Mouse (Mus musculus) lung, postnatal 0 days (tissue): ENCODE results near the gene Cdk5rap2. TPM values are rescaled to one million over a fixed set of nuclear protein-coding genes. Genes with fewer than 3 reads are reported as not detected.

ENCODE experiments used
- ATAC-seq: fragments of 200-750 bp; cut with Nextera tagmentation; 2 replicates; pipeline ENCODE4 v1.8.0; 2017; ENCODE audit warnings: moderate library complexity
- DNase-seq: peaks from one replicate; pipeline ENCODE4 v3.0.0-alpha.2; 2016; ENCODE audit warnings: low spot score
- H3K27ac ChIP-seq: fragments of 300-500 bp; sonication (generic); 2 replicates; pipeline ENCODE4 v1.5.1; 2014; ENCODE audit warnings: antibody characterized with exemption, mild to moderate bottlenecking, low read length, mixed read lengths
- H3K27me3 ChIP-seq: fragments of 300-500 bp; sonication (generic); replicated peaks from 2 replicates; pipeline ENCODE4 v1.6.1; 2014; ENCODE audit warnings: low read length, mixed read lengths; ENCODE audit not compliant: insufficient read depth
- H3K36me3 ChIP-seq: fragments of 300-500 bp; sonication (generic); 2 replicates; pipeline ENCODE4 v1.6.1; 2014; ENCODE audit warnings: low read length, mixed read lengths; ENCODE audit not compliant: insufficient read depth
- H3K4me1 ChIP-seq: fragments of 300-500 bp; sonication (generic); 2 replicates; pipeline ENCODE4 v1.6.1; 2014; ENCODE audit warnings: antibody characterized with exemption, low read depth, low read length, mixed read lengths; ENCODE audit not compliant: insufficient read depth
- H3K4me2 ChIP-seq: fragments of 300-500 bp; sonication (generic); replicated peaks from 2 replicates; pipeline ENCODE4 v1.6.1; 2014; ENCODE audit warnings: low read depth, mild to moderate bottlenecking, low read length, moderate library complexity, mixed read lengths
- H3K4me3 ChIP-seq: fragments of 300-500 bp; sonication (generic); 2 replicates; pipeline ENCODE4 v1.5.1; 2014; ENCODE audit warnings: low read depth, low read length
- H3K9ac ChIP-seq: fragments of 300-500 bp; sonication (generic); replicated peaks from 2 replicates; pipeline ENCODE4 v1.6.1; 2014; ENCODE audit warnings: low read depth, mild to moderate bottlenecking
- H3K9me3 ChIP-seq: fragments of 300-500 bp; sonication (generic); 2 replicates; pipeline ENCODE4 v1.6.1; 2016; ENCODE audit warnings: low read length, mixed read lengths
- CTCF ChIP-seq: IDR thresholded peaks from 2 replicates; pipeline ENCODE4 v1.5.1; 2016; ENCODE audit warnings: antibody characterized with exemption, mild to moderate bottlenecking
- EP300 ChIP-seq: IDR thresholded peaks from 2 replicates; pipeline ENCODE4 v1.6.1; 2016; ENCODE audit warnings: antibody characterized with exemption, mild to moderate bottlenecking, control low read depth
- WGBS: fragments of 180-500 bp; shearing (Covaris S2); extraction: QIAGEN DNeasy Blood & Tissue Kit; methylation state at CpG from one replicate; pipeline ENCODE4 v1.1.7; 2014; 5-methylcytosine and 5-hydroxymethylcytosine counted together
- polyA plus RNA-seq: library from polyadenylated mRNA; unstranded; fragments of >200 nt; fragmentation: Nextera tagmentation; extraction: Ambion mirVana; gene quantifications from 2 replicates; pipeline ENCODE4 v1.2.1, GENCODE M21; 2015

Cdk5rap2 gene
- polyA plus RNA-seq, 1 experiment from 2014 or later: 3.8 TPM

DNA sequence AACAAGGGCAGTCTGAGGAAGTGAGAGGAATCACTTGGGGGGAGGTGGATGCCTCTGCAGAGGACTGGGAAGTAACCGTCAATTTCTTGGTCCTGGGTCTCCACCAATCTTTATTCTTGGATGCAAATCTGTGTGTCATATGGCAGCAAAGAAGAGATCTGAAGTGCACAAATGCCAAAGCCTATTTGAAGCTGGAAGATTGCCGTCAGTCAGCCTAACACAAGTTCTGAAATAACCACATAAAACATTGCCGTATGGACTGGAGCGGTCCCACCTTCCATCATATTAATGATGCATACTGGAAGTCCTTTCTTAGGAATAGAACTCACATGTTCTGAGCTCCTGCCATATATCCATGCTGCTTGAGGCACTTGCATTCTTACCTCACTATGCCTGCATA, 131.4 kb downstream of the Cdk5rap2 start:
- Histone ChIP-seq H3K9me3 (no peaks in the 10 kb centered on the region), H3K27ac (no peak overlapping the region), H3K4me3 (no peak overlapping the region), H3K9ac (no peak overlapping the region), H3K4me1 (no peaks in the 10 kb centered on the region), H3K36me3 (no peaks in the 10 kb centered on the region), H3K4me2 (no peak overlapping the region), H3K27me3 (no peaks in the 10 kb centered on the region)
- DNase-seq (no peak), ATAC-seq (no peak)
- WGBS: 98% methylated on average over 4 of the region's 4 CpGs
- TF ChIP-seq CTCF: no peak

DNA sequence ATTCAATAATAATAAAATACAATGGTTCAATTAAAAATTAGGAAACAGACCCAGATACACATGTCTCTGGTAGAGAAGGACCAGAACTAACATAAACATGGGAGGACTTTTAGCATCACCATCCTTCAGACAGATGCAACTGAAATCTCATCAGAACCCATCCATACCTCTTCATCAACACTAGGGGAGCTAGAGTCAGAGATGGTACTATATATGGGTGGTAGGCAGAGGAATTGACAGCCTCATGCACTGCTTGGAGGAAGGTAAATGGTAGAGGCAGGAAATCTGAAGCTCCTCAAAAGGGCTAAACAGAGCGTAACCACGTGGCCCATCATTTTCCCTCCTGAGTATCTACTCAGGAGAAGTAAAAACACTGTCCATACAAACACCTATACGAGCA, 132.2 kb downstream of the Cdk5rap2 start:
- H3K36me3 ChIP-seq: no peaks in the 10 kb centered on the region
- H3K27me3 ChIP-seq: no peaks in the 10 kb centered on the region
- H3K4me3 ChIP-seq: no peak overlapping the region
- no peak overlapping the region for H3K9ac ChIP-seq
- H3K4me1 ChIP-seq: no peaks in the 10 kb centered on the region
- 90% methylated on average over 3 of the region's 3 CpGs for WGBS
- ATAC-seq (no peak), DNase-seq (no peak)
- TF ChIP-seq EP300 (no peak), CTCF (no peak)
- H3K4me2 ChIP-seq: no peak overlapping the region
- H3K9me3 ChIP-seq: no peaks in the 10 kb centered on the region
- H3K27ac ChIP-seq: no peak overlapping the region

DNA sequence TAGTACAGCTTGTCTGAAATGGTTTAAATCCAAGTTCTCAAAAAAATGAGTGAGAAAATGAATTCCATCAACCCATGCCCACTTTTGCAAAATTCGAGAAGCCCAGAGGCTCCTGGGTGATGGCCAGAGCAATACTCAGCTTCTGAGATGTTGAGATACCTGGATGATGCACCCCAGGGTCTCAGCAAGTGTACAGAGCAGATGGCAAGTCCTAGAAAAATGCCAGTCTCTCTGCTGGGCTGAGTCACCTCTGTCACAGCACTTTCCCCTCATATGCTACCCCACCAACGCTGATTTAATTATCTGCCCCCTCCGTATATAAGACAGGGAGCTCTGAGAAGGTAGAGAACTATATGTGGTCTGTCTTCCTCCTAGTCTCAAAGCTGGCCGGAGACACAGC, 137.3 kb downstream of the Cdk5rap2 start:
- H3K9ac ChIP-seq: no peak overlapping the region
- WGBS: 89% methylated on average over 4 of the region's 4 CpGs
- no peaks in the 10 kb centered on the region for H3K9me3 ChIP-seq
- H3K36me3 ChIP-seq: no peaks in the 10 kb centered on the region
- no peak for ATAC-seq
- no peak for DNase-seq
- H3K4me1 ChIP-seq: no peaks in the 10 kb centered on the region
- no peaks in the 10 kb centered on the region for H3K27me3 ChIP-seq
- no peak overlapping the region for H3K4me3 ChIP-seq
- TF ChIP-seq CTCF (no peak), EP300 (no peak)
- no peak overlapping the region for H3K4me2 ChIP-seq
- H3K27ac ChIP-seq: no peak overlapping the region

DNA sequence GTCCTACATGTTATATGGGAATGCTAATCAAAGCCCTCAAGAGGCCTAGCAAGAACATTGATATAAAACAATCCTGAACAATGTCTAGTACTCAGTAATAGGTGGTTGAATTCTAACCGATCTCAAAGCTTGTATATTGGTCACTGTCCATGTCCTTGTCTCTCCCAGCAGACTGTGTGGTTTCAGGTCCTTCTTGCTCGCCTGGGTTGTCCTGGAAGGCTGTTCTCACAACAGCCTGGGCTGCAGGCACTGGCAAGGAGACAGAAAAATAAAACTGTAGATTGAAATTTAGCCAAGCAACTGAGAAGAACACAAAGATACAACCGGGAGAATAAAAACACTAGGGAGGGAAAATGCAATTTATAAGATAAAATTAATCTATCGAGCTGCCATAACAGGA, 137.7 kb downstream of the Cdk5rap2 start:
- no peak overlapping the region for H3K9ac ChIP-seq
- DNase-seq (no peak), ATAC-seq (no peak)

DNA sequence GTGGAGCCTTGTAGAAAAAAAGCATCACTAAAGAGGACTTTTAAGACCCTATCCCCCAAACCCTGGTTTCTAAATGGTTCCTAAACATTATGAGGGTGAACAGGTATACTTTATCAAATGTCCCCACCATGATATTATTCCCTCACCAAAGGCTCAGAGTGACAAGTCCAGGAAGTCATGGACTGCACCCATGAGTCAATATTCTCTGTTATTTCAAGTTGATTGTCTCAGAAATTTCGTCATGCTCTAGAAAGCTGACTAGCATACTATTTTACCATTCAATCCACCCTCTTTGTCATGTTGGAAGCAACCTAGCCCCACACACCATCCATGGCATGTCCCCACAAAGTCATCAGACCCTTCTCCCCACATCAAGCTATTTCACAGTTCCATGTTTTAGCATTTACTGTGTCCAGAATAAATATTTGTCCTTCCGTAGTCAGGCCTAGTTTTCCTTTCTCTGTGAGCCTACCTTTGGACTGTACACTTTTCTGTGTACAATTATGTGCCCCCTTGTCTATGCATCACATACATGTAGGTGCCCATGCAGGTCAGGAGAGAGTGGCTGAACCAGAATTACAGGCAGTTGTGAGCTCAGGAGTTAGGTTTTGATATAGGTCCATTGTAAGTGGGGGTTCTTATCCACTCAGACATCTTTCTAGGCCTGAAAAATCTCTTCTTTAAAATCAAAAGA, 142.9 kb downstream of the Cdk5rap2 start:
- Histone ChIP-seq H3K4me1 (no peaks in the 10 kb centered on the region), H3K27ac (no peak overlapping the region), H3K36me3 (peaks cover 6% of the 10 kb centered on the region; the same call in 1 of the 2 replicates), H3K4me3 (no peak overlapping the region), H3K27me3 (no peaks in the 10 kb centered on the region), H3K9ac (no peak overlapping the region), H3K9me3 (no peaks in the 10 kb centered on the region), H3K4me2 (no peak overlapping the region)
- TF ChIP-seq CTCF: no peak
- no peak for TF ChIP-seq EP300
- no peak for DNase-seq
- no peak for ATAC-seq
- WGBS: 71% methylated on average over 2 of the region's 2 CpGs

More for the DNA sequence above, 137.7 kb downstream of the Cdk5rap2 start:
- Histone ChIP-seq H3K36me3 (no peaks in the 10 kb centered on the region), H3K27me3 (no peaks in the 10 kb centered on the region), H3K4me2 (no peak overlapping the region), H3K27ac (no peak overlapping the region), H3K9me3 (no peaks in the 10 kb centered on the region), H3K4me1 (no peaks in the 10 kb centered on the region), H3K4me3 (no peak overlapping the region)
- WGBS: 75% methylated on average over 4 of the region's 4 CpGs
- TF ChIP-seq CTCF: no peak
- TF ChIP-seq EP300: no peak

DNA sequence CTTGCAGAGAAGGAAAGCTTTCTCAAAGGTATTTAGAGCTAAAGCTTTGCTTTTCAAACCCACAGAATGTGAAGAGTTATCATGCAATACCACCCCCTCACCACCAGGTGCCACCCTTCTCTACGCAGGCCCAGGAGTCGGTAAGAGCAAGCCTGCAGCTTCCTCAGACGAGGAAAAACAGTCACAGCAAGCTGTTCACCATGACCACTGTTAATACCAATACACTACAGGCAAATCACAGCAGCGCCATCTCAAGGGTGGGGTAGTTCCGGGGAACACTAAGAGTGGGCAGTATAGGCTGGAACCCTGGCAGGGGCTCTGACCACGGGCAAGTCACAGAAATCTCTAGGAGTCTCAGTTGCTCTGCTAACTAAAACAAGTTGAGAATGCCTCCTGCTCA, 145.0 kb downstream of the Cdk5rap2 start:
- Histone ChIP-seq H3K4me3 (no peak overlapping the region), H3K4me1 (no peaks in the 10 kb centered on the region), H3K27ac (no peak overlapping the region), H3K9ac (no peak overlapping the region), H3K36me3 (peaks cover 6% of the 10 kb centered on the region; the same call in 1 of the 2 replicates), H3K27me3 (no peaks in the 10 kb centered on the region), H3K9me3 (no peaks in the 10 kb centered on the region), H3K4me2 (no peak overlapping the region)
- DNase-seq (peak; percentile 57), ATAC-seq (no peak)
- 56% methylated on average over 6 of the region's 6 CpGs for WGBS
- TF ChIP-seq EP300: no peak
- peak; percentile 89 for TF ChIP-seq CTCF

DNA sequence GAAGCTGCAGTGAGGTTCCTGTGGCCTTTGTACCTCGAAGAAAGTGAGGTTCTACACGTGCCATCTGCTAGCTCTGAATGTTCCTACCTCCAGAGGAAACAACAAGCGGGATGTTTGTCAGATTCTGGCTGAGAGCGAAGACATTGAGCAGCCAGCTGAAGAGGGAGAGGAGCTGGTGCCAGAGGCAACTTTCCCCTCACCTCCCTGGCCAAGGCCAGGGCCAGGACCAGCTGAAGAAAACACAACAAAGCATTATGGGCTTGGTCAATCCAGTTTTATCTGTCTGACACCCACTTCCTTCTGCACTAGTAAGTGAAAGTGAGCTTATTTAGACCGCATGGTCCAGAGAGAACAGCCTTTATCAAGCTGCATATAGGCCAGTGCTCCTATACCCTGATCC, 147.4 kb downstream of the Cdk5rap2 start:
- H3K36me3 ChIP-seq: peaks cover 6% of the 10 kb centered on the region; the same call in 1 of the 2 replicates
- no peaks in the 10 kb centered on the region for H3K4me1 ChIP-seq
- no peak for DNase-seq
- no peaks in the 10 kb centered on the region for H3K9me3 ChIP-seq
- ATAC-seq: no peak
- 82% methylated on average over 5 of the region's 5 CpGs for WGBS
- no peak overlapping the region for H3K27ac ChIP-seq
- H3K4me3 ChIP-seq: no peak overlapping the region
- no peak overlapping the region for H3K4me2 ChIP-seq
- no peaks in the 10 kb centered on the region for H3K27me3 ChIP-seq
- H3K9ac ChIP-seq: no peak overlapping the region
- no peak for TF ChIP-seq EP300
- no peak for TF ChIP-seq CTCF
